Mouse (Mus musculus) E14TG2a.4 (cell line): ENCODE measurements around the gene Prkca.

ENCODE experiments used
- CTCF ChIP-seq: conservative IDR thresholded peaks from 2 replicates; pipeline ENCODE4 v1.5.1; 2014; ENCODE audit warnings: low read length
- NANOG ChIP-seq: IDR thresholded peaks from 2 replicates; pipeline ENCODE4 v1.6.1; 2014; ENCODE audit warnings: borderline replicate concordance, low read length, mixed read lengths
- POU5F1 ChIP-seq: IDR thresholded peaks from 2 replicates; pipeline ENCODE4 v1.6.1; 2014; ENCODE audit warnings: low read length, borderline replicate concordance

- TF ChIP-seq CTCF (no peak), NANOG (no peak), POU5F1 (no peak)
Observed at GRCm38 (mm10) chr11:108248218-108249046, 95.3 kb downstream of the Prkca start.
